Mouse (Mus musculus) stomach, postnatal 0 days (tissue): Measurements from ENCODE around the gene Fam81a. TPM values are rescaled to one million over a fixed set of nuclear protein-coding genes. Genes with fewer than 3 reads are reported as not detected.

Source experiments
- ATAC-seq: fragments of 200-750 bp; cut with Nextera tagmentation; 2 replicates; pipeline ENCODE4 v1.8.0; 2017; ENCODE audit not compliant: low FRiP score, low TSS enrichment
- DNase-seq: peaks from one replicate; pipeline ENCODE4 v3.0.0-alpha.2; 2016; ENCODE audit warnings: low spot score
- H3K27ac ChIP-seq: fragments of 300-500 bp; sonication (generic); replicated peaks from 2 replicates; pipeline ENCODE4 v1.5.1; 2014; ENCODE audit warnings: mild to moderate bottlenecking, control low read depth
- H3K27me3 ChIP-seq: fragments of 300-500 bp; sonication (generic); 2 replicates; pipeline ENCODE4 v1.6.1; 2014; ENCODE audit warnings: low read length; ENCODE audit not compliant: control insufficient read depth, insufficient read depth
- H3K36me3 ChIP-seq: fragments of 300-500 bp; sonication (generic); 2 replicates; pipeline ENCODE4 v1.6.1; 2014; ENCODE audit warnings: low read length, mixed read lengths; ENCODE audit not compliant: control insufficient read depth, insufficient read depth
- H3K4me1 ChIP-seq: fragments of 300-500 bp; sonication (generic); replicated peaks from 2 replicates; pipeline ENCODE4 v1.6.1; 2014; ENCODE audit warnings: antibody characterized with exemption; ENCODE audit not compliant: control insufficient read depth, insufficient read depth
- H3K4me2 ChIP-seq: fragments of 300-500 bp; sonication (generic); replicated peaks from 2 replicates; pipeline ENCODE4 v1.6.1; 2014; ENCODE audit warnings: low read depth, mild to moderate bottlenecking, control low read depth, moderate library complexity
- H3K4me3 ChIP-seq: fragments of 300-500 bp; sonication (generic); 2 replicates; pipeline ENCODE4 v1.5.1; 2014; ENCODE audit warnings: low read depth, low read length, control low read depth
- H3K9ac ChIP-seq: fragments of 300-500 bp; sonication (generic); 2 replicates; pipeline ENCODE4 v1.6.1; 2014; ENCODE audit warnings: mild to moderate bottlenecking, low read length, control low read depth, mixed read lengths
- H3K9me3 ChIP-seq: fragments of 300-500 bp; sonication (generic); 2 replicates; pipeline ENCODE4 v1.6.1; 2016; ENCODE audit warnings: low read length; ENCODE audit not compliant: control insufficient read depth
- CTCF ChIP-seq: IDR thresholded peaks from 2 replicates; pipeline ENCODE4 v1.5.1; 2016; ENCODE audit warnings: antibody characterized with exemption, low read depth, mild to moderate bottlenecking, moderate library complexity
- EP300 ChIP-seq: optimal IDR thresholded peaks from 2 replicates; pipeline ENCODE3; 2016; ENCODE audit warnings: antibody characterized with exemption
- WGBS: fragments of 180-500 bp; shearing (Covaris S2); extraction: QIAGEN DNeasy Blood & Tissue Kit; methylation state at CpG from one replicate; pipeline ENCODE4 v1.1.7; 2014; 5-methylcytosine and 5-hydroxymethylcytosine counted together
- polyA plus RNA-seq: library from polyadenylated mRNA; unstranded; fragments of >200 nt; fragmentation: Nextera tagmentation; extraction: Ambion mirVana; gene quantifications from 2 replicates; pipeline ENCODE4 v1.2.1, GENCODE M21; 2015

Fam81a gene
- polyA plus RNA-seq, 1 experiment from 2014 or later = 3.0 TPM

GRCm38 (mm10) chr9:70140871-70141796 lies 1.2 kb downstream of the Fam81a start:
- no peaks in the 10 kb centered on the region for H3K36me3 ChIP-seq
- TF ChIP-seq CTCF = no peak
- peak overlapping the region; percentile 41; the same call in 1 of the 2 replicates for H3K9ac ChIP-seq
- 0 out of 2 replicates have a peak overlapping the region, but pooled peaks have one; percentile 4 for H3K27ac ChIP-seq
- no peaks in the 10 kb centered on the region for H3K9me3 ChIP-seq
- whole genome bisulfite sequencing = under 1% methylated on average over 80 of the region's 87 CpGs
- DNase-seq (peak; percentile 78), ATAC-seq (peak; percentile 83)
- peak overlapping the region; percentile 96 for H3K4me2 ChIP-seq
- H3K4me1 ChIP-seq = no peaks in the 10 kb centered on the region; the same call in 1 of the 2 replicates
- H3K4me3 ChIP-seq = peak overlapping the region; percentile 60
- H3K27me3 ChIP-seq = no peaks in the 10 kb centered on the region

- Histone ChIP-seq H3K9me3 (no peaks in the 10 kb centered on the region), H3K36me3 (no peaks in the 10 kb centered on the region), H3K27ac (no peak overlapping the region), H3K9ac (no peak overlapping the region), H3K4me1 (no peaks in the 10 kb centered on the region; the same call in 1 of the 2 replicates), H3K4me2 (peak overlapping the region; percentile 96), H3K27me3 (no peaks in the 10 kb centered on the region), H3K4me3 (no peak overlapping the region)
- TF ChIP-seq CTCF (no peak), EP300 (no peak)
- 48% methylated on average over 4 of the region's 4 CpGs for WGBS
- DNase-seq = peak; percentile 20
- no peak for ATAC-seq
Observed at GRCm38 (mm10) chr9:70140340-70140739, 2.0 kb downstream of the Fam81a start.

DNA sequence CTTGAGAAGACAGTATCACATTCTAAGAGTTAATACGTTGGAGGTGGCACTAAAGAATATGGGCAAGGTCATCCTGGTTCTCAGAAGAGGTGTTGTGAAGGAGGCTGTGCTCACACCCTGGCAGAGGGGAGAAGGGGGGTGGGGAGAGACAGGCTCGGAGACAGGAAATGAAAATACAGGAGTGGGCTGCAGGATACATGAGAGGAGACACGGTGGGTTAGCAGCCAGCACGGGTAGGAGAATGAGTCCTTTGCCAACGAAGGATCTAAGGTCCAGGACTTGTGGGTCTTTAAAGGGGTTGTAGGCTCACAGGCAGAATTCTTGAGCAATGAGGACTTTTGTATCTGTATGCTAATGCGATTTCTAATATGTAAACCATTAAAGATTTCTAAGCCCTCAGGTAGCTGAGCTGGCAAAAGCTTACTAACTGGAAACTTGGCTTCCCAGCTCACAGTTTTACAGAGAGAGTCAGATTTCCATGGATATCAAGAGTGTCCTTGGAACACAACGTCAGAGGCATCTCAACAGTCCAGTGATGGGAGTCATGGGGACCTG lies 3.0 kb downstream of the Fam81a start:
- H3K27ac ChIP-seq = no peak overlapping the region

GRCm38 (mm10) chr9:70138511-70138910 lies 3.8 kb downstream of the Fam81a start:
- WGBS = 71% methylated on average over 7 of the region's 7 CpGs
- H3K4me2 ChIP-seq = no peak overlapping the region
- no peak overlapping the region for H3K4me3 ChIP-seq
- no peak for TF ChIP-seq CTCF
- no peak for TF ChIP-seq EP300
- no peak for ATAC-seq
- no peak for DNase-seq
- H3K27ac ChIP-seq = no peak overlapping the region
- H3K9me3 ChIP-seq = no peaks in the 10 kb centered on the region
- H3K4me1 ChIP-seq = no peaks in the 10 kb centered on the region; the same call in 1 of the 2 replicates
- H3K9ac ChIP-seq = no peak overlapping the region
- no peaks in the 10 kb centered on the region for H3K36me3 ChIP-seq
- no peaks in the 10 kb centered on the region for H3K27me3 ChIP-seq

More for the DNA sequence above, 3.0 kb downstream of the Fam81a start:
- no peak overlapping the region for H3K9ac ChIP-seq
- H3K9me3 ChIP-seq = no peaks in the 10 kb centered on the region
- no peaks in the 10 kb centered on the region; the same call in 1 of the 2 replicates for H3K4me1 ChIP-seq
- TF ChIP-seq EP300 = no peak
- no peak for TF ChIP-seq CTCF
- no peaks in the 10 kb centered on the region for H3K36me3 ChIP-seq
- ATAC-seq = no peak
- no peak for DNase-seq
- no peaks in the 10 kb centered on the region for H3K27me3 ChIP-seq
- no peak overlapping the region for H3K4me2 ChIP-seq
- 32% methylated on average over 7 of the region's 7 CpGs for WGBS
- no peak overlapping the region for H3K4me3 ChIP-seq

DNA sequence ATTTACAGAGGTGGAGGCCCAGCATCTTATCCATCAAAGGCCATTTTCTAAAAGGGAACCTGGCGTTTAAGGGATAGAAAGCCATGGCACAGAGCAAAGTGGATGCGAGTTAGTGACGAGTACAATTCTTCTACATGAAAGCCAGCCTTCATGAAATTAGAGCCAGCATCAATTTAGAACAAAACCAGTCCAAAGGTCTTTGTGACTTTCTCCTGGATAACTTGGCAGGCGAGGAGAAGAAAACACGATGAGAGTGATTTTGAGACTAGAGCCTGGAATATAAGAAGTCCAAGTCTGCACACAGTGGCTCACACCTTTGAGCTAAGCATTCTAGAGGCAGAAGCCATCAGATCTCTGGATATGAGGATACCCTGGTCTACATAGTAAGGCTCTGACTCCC lies 4.4 kb downstream of the Fam81a start:
- no peaks in the 10 kb centered on the region for H3K36me3 ChIP-seq
- H3K9me3 ChIP-seq = no peaks in the 10 kb centered on the region
- no peak overlapping the region for H3K9ac ChIP-seq
- no peak overlapping the region for H3K4me2 ChIP-seq
- DNase-seq (no peak), ATAC-seq (no peak)
- no peaks in the 10 kb centered on the region for H3K27me3 ChIP-seq
- TF ChIP-seq EP300 (no peak), CTCF (no peak)
- H3K4me3 ChIP-seq = no peak overlapping the region
- H3K27ac ChIP-seq = no peak overlapping the region
- WGBS = 83% methylated on average over 5 of the region's 5 CpGs
- H3K4me1 ChIP-seq = no peaks in the 10 kb centered on the region; the same call in 1 of the 2 replicates

GRCm38 (mm10) chr9:70135186-70135585 lies 7.2 kb downstream of the Fam81a start:
- no peak overlapping the region for H3K9ac ChIP-seq
- DNase-seq = no peak
- no peak overlapping the region for H3K27ac ChIP-seq
- 89% methylated on average over 1 of the region's 1 CpGs for WGBS
- no peaks in the 10 kb centered on the region for H3K4me1 ChIP-seq
- no peak overlapping the region for H3K4me2 ChIP-seq
- no peaks in the 10 kb centered on the region for H3K36me3 ChIP-seq
- H3K4me3 ChIP-seq = no peak overlapping the region
- ATAC-seq = no peak
- TF ChIP-seq EP300 = no peak
- H3K9me3 ChIP-seq = no peaks in the 10 kb centered on the region
- no peaks in the 10 kb centered on the region for H3K27me3 ChIP-seq
